Mouse (Mus musculus): ENCODE results near the gene Traf3.

Traf3 gene

GRCm38 (mm10) chr12:111303702-111304337 lies 137.7 kb downstream of the Traf3 start:
- no peaks in the 10 kb centered on the region for H3K9me3 ChIP-seq (ENCODE audit: low read length)
- TF ChIP-seq NANOG (IDR thresholded peaks at IDR 0.05; ENCODE audit: borderline replicate concordance, low read length) (no peak), POU5F1 (IDR thresholded peaks at IDR 0.05; ENCODE audit: borderline replicate concordance, low read length) (no peak), CTCF (conservative IDR thresholded peaks at IDR 0.05; ENCODE audit: low read length) (no peak)
- peaks cover 92% of the 10 kb centered on the region for H3K36me3 ChIP-seq (ENCODE audit: insufficient read depth, low read length)
- no peaks in the 10 kb centered on the region for H3K27me3 ChIP-seq (ENCODE audit: insufficient read depth, low read length)
- no peak overlapping the region for H3K4me3 ChIP-seq (replicated peaks; ENCODE audit: low read length)
- peaks cover 46% of the 10 kb centered on the region for H3K4me1 ChIP-seq (replicated peaks; ENCODE audit: low read depth, low read length)

GRCm38 (mm10) chr12:111306821-111307220 lies 140.7 kb downstream of the Traf3 start:
- peaks cover 96% of the 10 kb centered on the region for H3K36me3 ChIP-seq (ENCODE audit: insufficient read depth, low read length)
- H3K4me1 ChIP-seq (replicated peaks; ENCODE audit: low read depth, low read length) = peaks cover 49% of the 10 kb centered on the region
- TF ChIP-seq NANOG (IDR thresholded peaks at IDR 0.05; ENCODE audit: borderline replicate concordance, low read length) = no peak
- no peak for TF ChIP-seq POU5F1 (IDR thresholded peaks at IDR 0.05; ENCODE audit: borderline replicate concordance, low read length)
- TF ChIP-seq CTCF (conservative IDR thresholded peaks at IDR 0.05; ENCODE audit: low read length) = no peak
- H3K27me3 ChIP-seq (ENCODE audit: insufficient read depth, low read length) = no peaks in the 10 kb centered on the region
- H3K4me3 ChIP-seq (replicated peaks; ENCODE audit: low read length) = no peak overlapping the region
- no peaks in the 10 kb centered on the region for H3K9me3 ChIP-seq (ENCODE audit: low read length)

- Histone ChIP-seq H3K9me3 (ENCODE audit: low read length) (no peaks in the 10 kb centered on the region), H3K27me3 (ENCODE audit: insufficient read depth, low read length) (no peaks in the 10 kb centered on the region), H3K4me1 (replicated peaks; ENCODE audit: low read depth, low read length) (peaks cover 41% of the 10 kb centered on the region), H3K36me3 (ENCODE audit: insufficient read depth, low read length) (peaks cover 97% of the 10 kb centered on the region), H3K4me3 (replicated peaks; ENCODE audit: low read length) (no peak overlapping the region)
- no peak for TF ChIP-seq NANOG (IDR thresholded peaks at IDR 0.05; ENCODE audit: borderline replicate concordance, low read length)
- TF ChIP-seq POU5F1 (IDR thresholded peaks at IDR 0.05; ENCODE audit: borderline replicate concordance, low read length) = no peak
- no peak for TF ChIP-seq CTCF (conservative IDR thresholded peaks at IDR 0.05; ENCODE audit: low read length)
These were observed 143.1 kb downstream of the Traf3 start for GRCm38 (mm10) chr12:111309256-111309655.

GRCm38 (mm10) chr12:111309931-111310330 lies 143.8 kb downstream of the Traf3 start:
- H3K4me3 ChIP-seq (replicated peaks; ENCODE audit: low read length) = 0 out of 2 replicates have a peak overlapping the region, but pooled peaks have one; percentile 10
- TF ChIP-seq CTCF (conservative IDR thresholded peaks at IDR 0.05; ENCODE audit: low read length) = no peak
- no peaks in the 10 kb centered on the region for H3K9me3 ChIP-seq (ENCODE audit: low read length)
- H3K27me3 ChIP-seq (ENCODE audit: insufficient read depth, low read length) = no peaks in the 10 kb centered on the region
- peaks cover 97% of the 10 kb centered on the region for H3K36me3 ChIP-seq (ENCODE audit: insufficient read depth, low read length)
- H3K4me1 ChIP-seq (replicated peaks; ENCODE audit: low read depth, low read length) = peaks cover 41% of the 10 kb centered on the region

GRCm38 (mm10) chr12:111311775-111312174 lies 145.6 kb downstream of the Traf3 start:
- peaks cover 24% of the 10 kb centered on the region for H3K4me1 ChIP-seq (replicated peaks; ENCODE audit: low read depth, low read length)
- no peaks in the 10 kb centered on the region for H3K9me3 ChIP-seq (ENCODE audit: low read length)
- peaks cover 97% of the 10 kb centered on the region for H3K36me3 ChIP-seq (ENCODE audit: insufficient read depth, low read length)
- TF ChIP-seq CTCF (conservative IDR thresholded peaks at IDR 0.05; ENCODE audit: low read length) (no peak), POU5F1 (IDR thresholded peaks at IDR 0.05; ENCODE audit: borderline replicate concordance, low read length) (no peak), NANOG (IDR thresholded peaks at IDR 0.05; ENCODE audit: borderline replicate concordance, low read length) (no peak)
- no peaks in the 10 kb centered on the region for H3K27me3 ChIP-seq (ENCODE audit: insufficient read depth, low read length)
- no peak overlapping the region for H3K4me3 ChIP-seq (replicated peaks; ENCODE audit: low read length)

- H3K27me3 ChIP-seq (ENCODE audit: insufficient read depth, low read length) = no peaks in the 10 kb centered on the region
- H3K4me3 ChIP-seq (replicated peaks; ENCODE audit: low read length) = no peak overlapping the region
- TF ChIP-seq CTCF (conservative IDR thresholded peaks at IDR 0.05; ENCODE audit: low read length) (no peak), NANOG (IDR thresholded peaks at IDR 0.05; ENCODE audit: borderline replicate concordance, low read length) (no peak), POU5F1 (IDR thresholded peaks at IDR 0.05; ENCODE audit: borderline replicate concordance, low read length) (no peak)
- H3K4me1 ChIP-seq (replicated peaks; ENCODE audit: low read depth, low read length) = peaks cover 18% of the 10 kb centered on the region
- H3K9me3 ChIP-seq (ENCODE audit: low read length) = no peaks in the 10 kb centered on the region
- peaks cover 100% of the 10 kb centered on the region for H3K36me3 ChIP-seq (ENCODE audit: insufficient read depth, low read length)
These were observed 148.1 kb downstream of the Traf3 start for GRCm38 (mm10) chr12:111314273-111314672.

Data from E14TG2a.4 (cell line).